Mouse (Mus musculus) embryonic fibroblast, embryonic 13.5 days (primary cell): Measurements from ENCODE around the gene Mab21l3.

ENCODE experiments used
- CTCF ChIP-seq: IDR thresholded peaks from 2 replicates; pipeline ENCODE4 v1.5.1; 2011; ENCODE audit warnings: mild to moderate bottlenecking, control low read depth, low read length, moderate library complexity, borderline replicate concordance; ENCODE audit not compliant: insufficient read depth
- POLR2A ChIP-seq: IDR thresholded peaks from 2 replicates; pipeline ENCODE4 v1.6.1; 2011; ENCODE audit warnings: low read depth, mild to moderate bottlenecking, control low read depth, low read length, moderate library complexity

GRCm38 (mm10) chr3:101851363-101851762 is 2.6 kb upstream of the Mab21l3 start:
- TF ChIP-seq CTCF (no peak), POLR2A (no peak)
